Mouse (Mus musculus): ENCODE measurements around the gene AI467606.

- TF ChIP-seq CTCF (IDR thresholded peaks at IDR 0.05; ENCODE audit: extremely low read depth, insufficient read depth, low read length): no peak
- TF ChIP-seq POLR2A (IDR thresholded peaks at IDR 0.05; ENCODE audit: extremely low read depth, insufficient read depth, low read length): no peak
Observed at GRCm38 (mm10) chr7:127105551-127105950, 14.4 kb downstream of the AI467606 start.

Measured in cortical plate, adult 2 months (tissue).